Mouse (Mus musculus): ENCODE measurements around the gene Tmem131l.

DNA sequence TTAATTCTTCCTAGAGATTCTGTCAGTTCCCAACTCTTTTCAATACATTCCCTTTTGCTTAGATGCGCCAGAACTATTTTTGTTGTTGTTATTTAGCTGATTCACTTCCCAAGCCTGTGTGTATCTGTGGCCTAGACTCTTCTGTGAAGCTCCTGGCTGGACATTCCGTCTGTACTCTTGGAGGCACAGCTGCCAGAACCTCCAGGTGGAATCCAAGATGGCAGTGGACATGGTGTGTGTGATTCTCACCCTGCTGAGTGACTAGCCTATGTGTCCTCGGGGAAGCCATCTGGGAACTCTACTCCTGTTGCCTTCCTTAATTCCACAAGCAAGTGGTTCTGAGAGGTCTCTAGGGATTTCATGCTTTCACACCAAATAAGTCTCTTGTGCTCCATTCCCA, 63.8 kb downstream of the Tmem131l start:
- no peak for TF ChIP-seq CTCF (IDR thresholded peaks at IDR 0.05; ENCODE audit: low read depth, low read length)
- no peak for TF ChIP-seq POLR2A (IDR thresholded peaks at IDR 0.05; ENCODE audit: borderline replicate concordance, low read depth, low read length)
